Mouse (Mus musculus): Measurements from ENCODE around the gene Fezf2. TPM values are rescaled to one million over a fixed set of nuclear protein-coding genes. Genes with fewer than 3 reads are reported as not detected.

Gene Fezf2
- total RNA-seq, 2 experiments from 2014 or later: not detected

GRCm38 (mm10) chr14:12342458-12343131, 5.4 kb downstream of the Fezf2 start:
- DNase-seq: no peak

GRCm38 (mm10) chr14:12341789-12342457, 6.1 kb downstream of the Fezf2 start:
- no peak for DNase-seq

GRCm38 (mm10) chr14:12341075-12341788, 6.8 kb downstream of the Fezf2 start:
- peak; percentile 24 to 35 for DNase-seq

- DNase-seq: no peak
Observed at GRCm38 (mm10) chr14:12340238-12341074, 7.5 kb downstream of the Fezf2 start.

GRCm38 (mm10) chr14:12338811-12339565, 9.0 kb downstream of the Fezf2 start:
- no peak for DNase-seq

- no peak for DNase-seq
Observed at GRCm38 (mm10) chr14:12337998-12338809, 9.8 kb downstream of the Fezf2 start.

- DNase-seq: no peak
Observed at GRCm38 (mm10) chr14:12337421-12337997, 10.5 kb downstream of the Fezf2 start.

- DNase-seq: no peak
Observed at GRCm38 (mm10) chr14:12334925-12335324, 13.1 kb downstream of the Fezf2 start.

- DNase-seq: no peak
Observed at GRCm38 (mm10) chr14:12333622-12334021, 14.4 kb downstream of the Fezf2 start.

- DNase-seq: no peak
Observed at GRCm38 (mm10) chr14:12303106-12303505, 44.9 kb downstream of the Fezf2 start.

- peak in 1 of 2 experiments; percentile 6 for DNase-seq
Observed at GRCm38 (mm10) chr14:12300677-12301076, 47.3 kb downstream of the Fezf2 start.

GRCm38 (mm10) chr14:12300275-12300674, 47.7 kb downstream of the Fezf2 start:
- no peak for DNase-seq

GRCm38 (mm10) chr14:12299654-12300053, 48.3 kb downstream of the Fezf2 start:
- DNase-seq: no peak

GRCm38 (mm10) chr14:12299171-12299570, 48.8 kb downstream of the Fezf2 start:
- DNase-seq: no peak

GRCm38 (mm10) chr14:12296391-12296790, 51.6 kb downstream of the Fezf2 start:
- no peak for DNase-seq

Other genes with a start within 250 kb of the Fezf2 start
- under 1 TPM; 0.13 to 0.17 TPM for gene Gm49355, start 64.2 kb downstream of the Fezf2 start, total RNA-seq (2021)
- 10 to 100 TPM; 33.5 to 45.3 TPM for gene 3830406C13Rik, start 64.0 kb downstream of the Fezf2 start, total RNA-seq (2021)